Mouse (Mus musculus): Measurements from ENCODE around the gene Spata2. TPM values are rescaled to one million over a fixed set of nuclear protein-coding genes. Genes with fewer than 3 reads are reported as not detected.

Spata2 gene
- polyA plus RNA-seq, 1 experiment from 2014 or later, result 14.5 TPM

DNA sequence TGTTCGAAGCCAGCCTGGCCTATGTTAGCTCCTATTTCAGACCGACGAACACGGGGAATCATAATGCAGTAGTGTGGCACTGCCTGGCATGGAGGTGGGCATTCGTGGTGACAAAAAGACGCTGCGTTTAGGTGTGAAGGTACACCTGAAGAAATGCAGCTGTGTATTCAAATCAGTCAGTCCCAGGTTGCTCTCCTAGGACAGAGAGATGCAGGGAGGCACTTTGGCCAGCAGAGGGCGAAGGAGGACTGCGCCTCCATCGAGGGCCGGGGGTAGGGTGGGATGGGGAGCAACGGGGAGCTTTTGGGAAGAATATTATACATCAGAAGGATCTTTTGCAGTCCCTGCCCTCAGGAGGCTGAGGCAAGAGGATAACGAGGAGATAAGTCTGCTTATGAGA is 39.4 kb upstream of the Spata2 start:
- WGBS, result 20% methylated on average over 13 of the region's 13 CpGs
- ATAC-seq (ENCODE audit: low FRiP score, low read depth), result 0 out of 2 replicates have a peak, but pooled peaks have one; percentile 11
- H3K9ac ChIP-seq, result no peak overlapping the region

DNA sequence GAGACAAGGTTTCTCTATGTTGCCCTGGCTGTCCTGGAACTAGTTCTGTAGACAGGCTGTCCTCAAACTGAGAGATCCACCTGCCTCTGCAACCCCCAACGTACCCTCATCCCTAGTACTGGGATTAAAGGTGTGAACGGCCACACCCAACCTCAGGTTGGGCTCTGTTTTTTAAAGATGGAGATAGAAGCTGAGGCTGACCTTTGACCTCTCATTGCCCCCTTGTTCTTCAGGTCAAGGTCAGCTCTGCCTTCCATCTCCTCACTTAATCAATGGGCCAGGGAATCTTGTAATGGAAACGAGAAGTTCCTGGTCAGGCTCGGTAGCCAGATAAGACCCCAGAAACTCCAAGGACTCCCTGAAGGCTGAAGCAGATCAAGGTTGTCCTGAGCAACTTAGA is 37.8 kb upstream of the Spata2 start:
- no peak overlapping the region for H3K27ac ChIP-seq
- no peak overlapping the region for H3K9ac ChIP-seq
- no peaks in the 10 kb centered on the region for H3K9me3 ChIP-seq
- WGBS, result 79% methylated on average over 4 of the region's 4 CpGs
- no peaks in the 10 kb centered on the region for H3K4me1 ChIP-seq
- H3K27me3 ChIP-seq, result no peaks in the 10 kb centered on the region
- H3K4me3 ChIP-seq, result no peak overlapping the region
- ATAC-seq (ENCODE audit: low FRiP score, low read depth), result no peak
- no peaks in the 10 kb centered on the region for H3K36me3 ChIP-seq
- no peak overlapping the region for H3K4me2 ChIP-seq (replicated peaks)

More for the DNA sequence above, 39.4 kb upstream of the Spata2 start:
- Histone ChIP-seq H3K4me1 (peaks cover 2% of the 10 kb centered on the region; the same call in 1 of the 2 replicates), H3K4me3 (no peak overlapping the region), H3K9me3 (no peaks in the 10 kb centered on the region), H3K4me2 (replicated peaks) (no peak overlapping the region), H3K36me3 (no peaks in the 10 kb centered on the region), H3K27ac (no peak overlapping the region), H3K27me3 (peaks cover 14% of the 10 kb centered on the region)

DNA sequence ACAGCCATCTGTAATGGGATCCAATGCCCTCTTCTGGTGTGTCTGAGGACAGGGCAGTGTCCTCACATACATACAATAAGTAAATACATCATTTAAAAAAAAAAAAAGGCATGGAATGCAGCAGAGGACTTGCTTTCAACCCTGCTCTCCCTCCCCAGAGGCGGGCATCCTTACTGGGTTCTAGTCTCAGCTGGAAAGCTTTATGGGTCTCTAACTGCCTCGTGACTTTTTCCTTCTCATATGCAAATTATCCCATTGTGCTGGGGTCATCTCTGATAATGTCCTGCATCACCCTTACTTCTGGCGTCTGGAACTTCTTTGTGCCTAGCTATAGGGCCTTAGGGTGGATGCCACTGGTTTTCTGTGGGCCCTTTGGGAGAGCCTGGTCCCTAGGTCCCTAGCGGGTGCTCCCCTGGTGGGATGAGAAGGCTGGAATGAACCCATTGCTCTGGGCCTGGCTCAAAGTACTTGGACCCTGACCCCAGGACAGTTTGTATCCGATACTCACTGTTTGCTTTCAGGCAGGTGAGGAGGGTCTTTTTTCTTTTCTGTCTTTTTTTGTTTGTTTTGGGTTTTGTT is 37.3 kb upstream of the Spata2 start:
- H3K9me3 ChIP-seq, result no peaks in the 10 kb centered on the region
- no peak overlapping the region for H3K27ac ChIP-seq
- H3K9ac ChIP-seq, result no peak overlapping the region
- no peak overlapping the region for H3K4me2 ChIP-seq (replicated peaks)
- H3K4me3 ChIP-seq, result no peak overlapping the region
- ATAC-seq (ENCODE audit: low FRiP score, low read depth), result no peak
- H3K27me3 ChIP-seq, result no peaks in the 10 kb centered on the region
- no peaks in the 10 kb centered on the region for H3K4me1 ChIP-seq
- no peaks in the 10 kb centered on the region for H3K36me3 ChIP-seq
- WGBS, result 37% methylated on average over 5 of the region's 5 CpGs

DNA sequence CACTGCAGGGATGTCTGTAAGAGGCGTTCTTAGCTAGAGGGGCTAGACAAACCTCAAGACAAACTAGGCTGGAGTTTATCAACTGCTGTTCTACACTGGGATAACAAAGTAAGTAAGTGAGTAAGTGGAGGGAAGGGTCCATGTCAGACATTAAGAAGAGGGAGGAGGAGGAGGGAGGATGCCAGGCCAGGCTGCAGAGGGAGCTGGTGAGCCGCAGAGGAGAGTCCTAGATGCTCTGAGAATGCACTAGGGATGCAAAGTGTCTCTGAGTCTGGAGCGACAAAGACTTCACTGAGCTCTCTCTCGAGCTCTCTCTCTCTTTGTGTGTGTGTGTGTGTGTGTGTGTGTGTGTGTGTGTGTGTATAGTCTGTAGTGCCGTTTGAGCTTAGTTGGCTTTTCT is 35.6 kb upstream of the Spata2 start:
- Histone ChIP-seq H3K4me1 (no peaks in the 10 kb centered on the region), H3K36me3 (no peaks in the 10 kb centered on the region), H3K27me3 (no peaks in the 10 kb centered on the region), H3K4me3 (no peak overlapping the region), H3K9me3 (no peaks in the 10 kb centered on the region), H3K4me2 (replicated peaks) (no peak overlapping the region), H3K27ac (no peak overlapping the region), H3K9ac (no peak overlapping the region)
- no peak for ATAC-seq (ENCODE audit: low FRiP score, low read depth)
- 14% methylated on average over 5 of the region's 5 CpGs for WGBS

DNA sequence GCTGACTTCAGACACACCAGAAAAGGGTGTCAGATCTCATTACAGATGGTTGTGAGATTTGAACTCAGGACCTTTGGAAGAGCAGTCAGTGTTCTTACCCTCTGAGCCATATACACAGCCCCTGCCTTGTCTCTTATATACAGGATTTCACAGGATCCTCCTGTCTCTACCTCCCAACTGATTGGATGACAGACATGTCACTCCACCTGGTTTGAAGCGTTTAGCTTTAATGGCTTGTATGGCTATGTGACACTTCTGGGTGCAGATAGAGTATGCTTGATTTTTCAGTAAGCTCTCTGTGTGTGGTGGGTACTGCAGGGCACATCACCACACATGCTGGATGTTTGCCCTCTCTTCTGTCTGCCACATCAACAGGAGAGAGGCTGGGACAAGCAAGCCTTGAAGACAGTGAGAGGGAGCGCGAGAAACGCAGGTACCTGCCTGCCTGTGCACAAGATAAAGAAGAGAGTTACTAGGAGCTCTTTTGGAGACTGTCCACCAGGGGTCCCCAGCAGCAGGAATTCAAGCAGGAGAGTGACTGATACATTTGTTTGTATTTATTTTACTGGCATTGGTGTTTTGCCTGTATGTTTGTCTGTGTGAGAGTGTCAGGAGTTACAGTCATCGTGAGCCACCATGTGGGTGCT is 27.0 kb upstream of the Spata2 start:
- Histone ChIP-seq H3K4me1 (no peaks in the 10 kb centered on the region), H3K9me3 (no peaks in the 10 kb centered on the region), H3K27ac (no peak overlapping the region), H3K36me3 (peaks cover 53% of the 10 kb centered on the region), H3K4me2 (replicated peaks) (no peak overlapping the region), H3K9ac (no peak overlapping the region), H3K4me3 (no peak overlapping the region), H3K27me3 (no peaks in the 10 kb centered on the region)
- 87% methylated on average over 5 of the region's 5 CpGs for WGBS
- ATAC-seq (ENCODE audit: low FRiP score, low read depth), result no peak

DNA sequence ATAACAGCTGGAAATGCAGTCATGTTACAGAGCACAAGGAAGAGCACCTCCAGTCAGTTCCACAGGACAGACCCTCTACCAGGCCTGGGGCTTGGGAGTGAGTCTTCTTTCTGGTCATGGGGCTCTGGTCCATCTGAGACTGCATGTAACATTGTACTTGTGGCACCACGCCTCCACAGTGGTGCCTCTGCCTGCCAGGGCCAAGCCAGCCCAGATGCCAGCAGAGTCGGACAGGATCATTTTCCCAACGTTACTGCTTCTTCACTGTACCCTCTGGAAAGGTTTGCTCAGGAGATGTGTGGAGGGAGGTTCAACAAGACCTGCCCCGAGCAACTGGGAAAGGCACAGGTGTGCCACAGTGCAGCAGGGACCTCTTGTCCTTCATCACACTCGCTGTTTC is 23.0 kb upstream of the Spata2 start:
- Histone ChIP-seq H3K4me2 (replicated peaks) (no peak overlapping the region), H3K27me3 (no peaks in the 10 kb centered on the region), H3K27ac (no peak overlapping the region), H3K4me3 (no peak overlapping the region), H3K9me3 (no peaks in the 10 kb centered on the region), H3K9ac (no peak overlapping the region), H3K36me3 (peaks cover 93% of the 10 kb centered on the region), H3K4me1 (no peaks in the 10 kb centered on the region)
- WGBS, result 89% methylated on average over 5 of the region's 5 CpGs
- no peak for ATAC-seq (ENCODE audit: low FRiP score, low read depth)

DNA sequence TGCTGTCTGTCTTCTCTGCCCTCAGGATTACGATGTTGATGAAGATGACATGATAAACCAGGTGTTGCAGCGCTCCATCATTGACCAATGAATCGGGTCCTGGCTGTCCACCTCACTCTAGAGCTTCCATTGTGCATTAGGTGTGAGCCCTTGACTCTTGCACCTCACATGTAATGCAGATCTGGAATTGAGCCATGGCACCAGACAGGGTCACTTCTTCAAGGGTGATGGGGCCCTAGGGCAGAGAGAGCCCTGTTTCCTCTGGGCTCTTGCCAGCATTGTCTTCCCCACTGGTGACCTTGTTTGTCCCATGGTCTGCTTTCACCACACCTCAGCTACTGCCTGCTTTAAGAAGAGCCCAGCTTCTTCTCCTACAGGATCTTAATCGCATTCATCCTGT is 22.0 kb upstream of the Spata2 start:
- Histone ChIP-seq H3K27me3 (no peaks in the 10 kb centered on the region), H3K4me1 (no peaks in the 10 kb centered on the region), H3K4me2 (replicated peaks) (no peak overlapping the region), H3K36me3 (peaks cover 94% of the 10 kb centered on the region), H3K9ac (no peak overlapping the region), H3K9me3 (no peaks in the 10 kb centered on the region), H3K4me3 (no peak overlapping the region), H3K27ac (no peak overlapping the region)
- no peak for ATAC-seq (ENCODE audit: low FRiP score, low read depth)
- 97% methylated on average over 4 of the region's 4 CpGs for WGBS

DNA sequence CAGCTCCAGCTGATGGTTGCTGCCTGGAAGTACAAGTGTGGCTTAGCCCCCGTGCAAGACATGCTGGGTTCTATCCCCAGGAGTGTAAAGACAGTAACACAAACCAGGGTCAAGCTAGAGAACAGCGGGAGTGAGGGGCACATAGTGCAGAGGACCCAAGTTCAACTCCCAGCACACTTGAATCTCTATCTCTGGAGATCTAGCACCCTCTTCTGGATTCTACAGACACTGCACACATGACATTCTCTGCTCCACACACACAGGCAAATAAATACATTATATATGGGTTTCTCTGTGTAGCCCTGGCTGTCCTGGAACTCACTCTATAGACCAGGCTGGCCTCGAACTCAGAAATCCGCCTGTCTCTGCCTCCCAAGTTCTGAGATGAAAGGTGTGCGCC is 20.3 kb upstream of the Spata2 start:
- H3K4me3 ChIP-seq, result no peak overlapping the region
- no peak overlapping the region for H3K9ac ChIP-seq
- no peaks in the 10 kb centered on the region for H3K9me3 ChIP-seq
- no peaks in the 10 kb centered on the region for H3K27me3 ChIP-seq
- 93% methylated on average over 5 of the region's 5 CpGs for WGBS
- ATAC-seq (ENCODE audit: low FRiP score, low read depth), result no peak
- no peak overlapping the region for H3K4me2 ChIP-seq (replicated peaks)
- peaks cover 97% of the 10 kb centered on the region for H3K36me3 ChIP-seq
- no peak overlapping the region for H3K27ac ChIP-seq
- no peaks in the 10 kb centered on the region for H3K4me1 ChIP-seq

DNA sequence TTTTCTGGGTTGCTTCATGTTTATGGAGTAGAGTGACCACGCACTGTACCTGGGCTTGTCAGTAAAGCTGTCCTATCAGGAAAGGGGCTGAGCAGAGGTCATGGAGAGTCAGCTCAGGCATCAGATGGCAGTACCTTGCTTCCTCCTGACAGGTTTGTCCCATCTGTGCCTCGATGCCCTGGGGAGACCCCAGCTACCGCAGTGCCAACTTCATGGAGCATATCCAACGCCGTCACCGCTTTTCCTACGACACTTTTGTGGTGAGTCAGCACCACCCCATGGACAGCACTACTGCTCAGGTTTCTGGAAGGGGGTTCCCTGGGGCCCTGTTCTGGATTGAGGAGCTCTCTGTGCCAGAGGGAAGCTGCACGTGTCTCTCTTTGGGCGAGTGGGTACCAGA is 19.7 kb upstream of the Spata2 start:
- no peak overlapping the region for H3K4me3 ChIP-seq
- ATAC-seq (ENCODE audit: low FRiP score, low read depth), result no peak
- peaks cover 97% of the 10 kb centered on the region for H3K36me3 ChIP-seq
- H3K27me3 ChIP-seq, result no peaks in the 10 kb centered on the region
- no peak overlapping the region for H3K9ac ChIP-seq
- no peaks in the 10 kb centered on the region for H3K9me3 ChIP-seq
- no peak overlapping the region for H3K4me2 ChIP-seq (replicated peaks)
- H3K27ac ChIP-seq, result no peak overlapping the region
- WGBS, result 96% methylated on average over 9 of the region's 9 CpGs
- H3K4me1 ChIP-seq, result no peaks in the 10 kb centered on the region

DNA sequence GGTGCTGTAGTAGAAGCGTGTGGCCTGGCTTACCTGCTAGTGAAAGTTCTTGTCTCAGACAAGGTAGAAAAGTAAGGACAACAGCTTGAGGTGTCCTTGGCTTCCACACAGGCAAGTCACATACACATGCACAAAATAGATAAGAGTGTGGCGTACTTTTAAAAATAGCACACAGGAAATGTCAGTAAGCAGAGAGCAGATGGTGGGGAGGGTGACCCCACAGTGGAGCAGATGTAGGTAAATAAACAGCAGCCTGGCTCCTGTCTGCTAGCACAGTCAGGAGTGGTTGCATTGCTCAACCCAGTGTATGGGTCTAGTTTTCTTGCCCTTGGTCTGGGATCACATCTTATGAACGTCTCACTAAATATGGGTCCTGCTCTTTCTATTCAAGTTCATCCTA is 17.8 kb upstream of the Spata2 start:
- Histone ChIP-seq H3K9me3 (no peaks in the 10 kb centered on the region), H3K36me3 (peaks cover 93% of the 10 kb centered on the region), H3K4me2 (replicated peaks) (no peak overlapping the region), H3K4me1 (peaks cover 11% of the 10 kb centered on the region), H3K9ac (no peak overlapping the region), H3K27ac (no peak overlapping the region), H3K27me3 (no peaks in the 10 kb centered on the region), H3K4me3 (no peak overlapping the region)
- WGBS, result 89% methylated on average over 3 of the region's 3 CpGs
- ATAC-seq (ENCODE audit: low FRiP score, low read depth), result no peak

DNA sequence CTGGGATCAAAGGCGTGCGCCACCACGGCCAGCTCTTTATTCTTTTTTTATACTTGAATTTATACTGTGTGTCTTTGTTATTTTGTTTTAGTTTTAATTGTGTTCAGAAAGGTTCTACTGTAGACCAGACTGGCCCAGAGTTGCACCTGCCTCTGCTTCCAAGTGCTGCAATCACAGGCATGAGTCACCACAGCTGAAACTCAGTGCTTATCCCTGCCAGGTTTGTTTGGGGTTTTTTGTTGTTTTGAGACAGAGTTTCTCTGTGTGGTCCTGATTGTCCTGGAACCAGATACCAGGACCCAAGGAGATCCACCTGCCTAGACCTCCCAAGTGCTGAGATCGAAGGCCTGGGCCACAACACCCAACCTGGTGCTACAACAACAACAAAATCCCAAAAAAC is 15.9 kb upstream of the Spata2 start:
- no peak overlapping the region for H3K4me2 ChIP-seq (replicated peaks)
- H3K36me3 ChIP-seq, result peaks cover 80% of the 10 kb centered on the region
- ATAC-seq (ENCODE audit: low FRiP score, low read depth), result no peak
- no peak overlapping the region for H3K27ac ChIP-seq
- peaks cover 26% of the 10 kb centered on the region for H3K4me1 ChIP-seq
- no peak overlapping the region for H3K4me3 ChIP-seq
- no peaks in the 10 kb centered on the region for H3K9me3 ChIP-seq
- H3K27me3 ChIP-seq, result no peaks in the 10 kb centered on the region
- H3K9ac ChIP-seq, result no peak overlapping the region
- 95% methylated on average over 4 of the region's 4 CpGs for WGBS

DNA sequence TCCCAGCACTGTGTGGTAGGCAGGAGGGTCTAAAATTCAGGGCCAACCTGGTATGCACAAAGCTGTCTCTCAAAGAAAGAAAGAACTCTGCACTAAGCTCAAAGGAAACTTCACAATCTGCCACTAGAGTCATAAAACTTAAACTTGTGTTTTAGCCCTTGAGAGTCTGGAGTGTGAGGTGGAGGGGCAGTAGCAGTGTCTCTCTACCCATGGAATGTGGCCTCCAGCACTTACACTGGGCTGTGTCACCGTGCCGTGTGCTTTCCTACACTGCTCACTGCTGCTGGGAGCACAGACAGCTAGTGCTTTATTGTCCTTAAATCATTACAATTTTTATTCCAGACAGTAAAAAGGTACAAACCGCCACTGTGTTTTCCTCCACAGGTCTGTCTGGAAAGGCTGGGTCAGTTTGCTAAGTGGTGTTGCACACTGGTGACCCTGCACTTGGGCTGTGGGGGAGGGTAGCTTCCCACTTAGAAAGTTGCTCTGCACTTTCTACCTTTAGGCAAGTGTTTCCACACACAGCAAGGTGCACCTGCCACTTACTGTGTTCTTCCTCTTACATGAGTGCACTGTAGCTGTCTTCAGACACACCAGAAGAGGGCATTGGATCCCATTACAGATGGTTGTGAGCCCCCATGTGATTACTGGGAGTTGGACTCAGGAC is 15.2 kb upstream of the Spata2 start:
- peaks cover 29% of the 10 kb centered on the region for H3K4me1 ChIP-seq
- H3K36me3 ChIP-seq, result peaks cover 73% of the 10 kb centered on the region
- no peak overlapping the region for H3K9ac ChIP-seq
- H3K27me3 ChIP-seq, result no peaks in the 10 kb centered on the region
- 73% methylated on average over 3 of the region's 3 CpGs for WGBS
- no peak overlapping the region for H3K4me3 ChIP-seq
- H3K27ac ChIP-seq, result no peak overlapping the region
- H3K9me3 ChIP-seq, result no peaks in the 10 kb centered on the region
- no peak overlapping the region for H3K4me2 ChIP-seq (replicated peaks)
- ATAC-seq (ENCODE audit: low FRiP score, low read depth), result no peak
